Mouse (Mus musculus) embryonic fibroblast, embryonic 13.5 days (primary cell): Measurements from ENCODE around the gene Uncx.

Source experiments
- CTCF ChIP-seq: IDR thresholded peaks from 2 replicates; pipeline ENCODE4 v1.5.1; 2011; ENCODE audit warnings: mild to moderate bottlenecking, control low read depth, low read length, moderate library complexity, borderline replicate concordance; ENCODE audit not compliant: insufficient read depth
- POLR2A ChIP-seq: IDR thresholded peaks from 2 replicates; pipeline ENCODE4 v1.6.1; 2011; ENCODE audit warnings: low read depth, mild to moderate bottlenecking, control low read depth, low read length, moderate library complexity

- TF ChIP-seq CTCF (no peak), POLR2A (no peak)
Measured at GRCm38 (mm10) chr5:139575054-139575453, 31.8 kb downstream of the Uncx start.
